Mouse (Mus musculus): ENCODE results near the gene Gdf15.

- no peak for TF ChIP-seq CTCF (IDR thresholded peaks at IDR 0.05; ENCODE audit: low read depth)
- no peak for TF ChIP-seq EP300 (IDR thresholded peaks at IDR 0.05; ENCODE audit: low read depth)
Measured at GRCm38 (mm10) chr8:70599507-70600290, 32.6 kb downstream of the Gdf15 start.
